Mouse (Mus musculus): ENCODE data around the gene Tspan12.

DNA sequence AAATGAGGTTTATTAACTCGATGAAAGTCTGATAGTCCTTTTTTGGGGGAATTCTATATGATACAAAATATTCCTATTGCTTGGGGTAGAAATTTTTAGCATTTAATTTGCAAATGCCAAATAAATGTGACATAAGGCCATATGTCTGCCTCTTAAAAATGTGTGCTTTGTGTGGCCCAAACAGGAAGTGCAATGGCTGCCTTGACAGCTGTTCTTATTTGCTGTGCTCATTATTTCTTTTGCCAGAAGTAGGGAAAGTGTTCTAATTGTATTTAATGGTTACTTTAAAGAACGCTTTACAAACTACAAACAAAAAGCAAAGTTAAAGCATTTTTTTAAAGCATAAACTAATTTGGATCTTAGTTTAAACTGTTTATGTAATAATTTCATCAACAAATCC lies 36.8 kb upstream of the Tspan12 start:
- no peak for TF ChIP-seq CTCF (IDR thresholded peaks at IDR 0.05; ENCODE audit: low read depth, low read length)
- TF ChIP-seq EP300 (IDR thresholded peaks at IDR 0.05; ENCODE audit: insufficient read depth, low read depth, low read length): no peak
- TF ChIP-seq POLR2A (IDR thresholded peaks at IDR 0.05; ENCODE audit: insufficient read depth, low read length): no peak
